ENCODE assay signal across 8 mouse cellular contexts in the genomic region with DNA sequence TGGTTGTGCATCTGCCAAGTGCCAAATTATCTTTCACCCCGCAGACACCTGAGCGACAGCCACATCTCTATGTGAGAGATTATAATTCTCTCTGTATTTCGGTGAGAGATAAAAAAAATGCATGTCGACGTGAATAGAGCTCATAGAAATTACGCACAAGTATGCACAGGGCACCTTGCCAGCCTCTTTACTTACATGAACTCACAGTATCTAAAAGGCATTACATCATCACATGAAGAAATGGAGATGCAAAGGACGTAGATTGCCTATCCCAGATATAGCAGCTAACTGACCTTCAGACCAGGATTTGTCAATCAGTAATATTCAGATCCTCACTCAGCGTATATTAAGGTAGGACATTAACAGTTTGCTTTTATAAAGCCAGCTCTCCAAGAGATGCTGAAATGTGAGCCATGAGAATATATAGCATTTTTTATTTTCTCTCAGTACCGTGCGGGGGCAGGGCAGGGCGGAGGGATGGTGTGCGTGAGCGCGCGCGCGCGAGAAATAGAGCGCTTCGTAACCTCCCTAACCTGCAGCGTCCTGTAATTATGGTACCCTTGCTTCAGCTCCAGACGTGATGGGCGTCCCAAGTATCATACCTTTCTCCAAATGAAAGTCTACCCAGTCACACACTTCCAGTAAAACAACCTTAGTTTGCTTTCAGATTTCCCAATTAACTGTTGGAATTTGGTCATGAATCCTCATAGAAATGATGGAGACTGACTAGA. TPM values are rescaled to one million over a fixed set of nuclear protein-coding genes. Genes with fewer than 3 reads are reported as not detected.
DNase-seq lines count a peak whose midpoint lies in the region; ATAC-seq and TF ChIP-seq lines count a peak whose summit lies in the region.

No protein-coding gene starts in this region.

- no peaks in the 10 kb centered on the region for H3K9me3 ChIP-seq in forebrain, embryonic 14.5 days (replicated peaks; ENCODE audit: control insufficient read depth, low read length)
- no peaks in the 10 kb centered on the region for H3K9me3 ChIP-seq in neural tube, embryonic 13.5 days

- no peak for TF ChIP-seq POLR2A in liver, adult 2 months (IDR thresholded peaks at IDR 0.05; ENCODE audit: extremely low read depth, insufficient read depth, low read length)

- no peak for TF ChIP-seq CTCF in liver, adult 2 months (IDR thresholded peaks at IDR 0.05; ENCODE audit: low read depth, low read length)

- H3K9ac ChIP-seq in liver, adult 2 months (ENCODE audit: low read depth, low read length) = no peak overlapping the region
- peak overlapping the region; percentile 76 for H3K9ac ChIP-seq in forebrain, embryonic 14.5 days (ENCODE audit: low read length)
- H3K9ac ChIP-seq in neural tube, embryonic 13.5 days = peak overlapping the region; percentile 78

- no peaks in the 10 kb centered on the region for H3K79me2 ChIP-seq in liver, adult 2 months (ENCODE audit: control insufficient read depth, insufficient read depth, low read length)

- H3K4me1 ChIP-seq in liver, adult 2 months (ENCODE audit: control insufficient read depth, insufficient read depth, low read length) = peaks cover 9% of the 10 kb centered on the region; the same call in 1 of the 2 replicates
- peaks cover 18% of the 10 kb centered on the region for H3K4me1 ChIP-seq in forebrain, embryonic 14.5 days (ENCODE audit: control insufficient read depth, insufficient read depth, low read length)
- peaks cover 55% of the 10 kb centered on the region for H3K4me1 ChIP-seq in neural tube, embryonic 13.5 days (replicated peaks)

- 0 out of 2 replicates have a peak, but pooled peaks have one; percentile 39 for ATAC-seq in cerebellum, adult (ENCODE audit: insufficient number of reproducible peaks, low FRiP score, low TSS enrichment)
- ATAC-seq in forebrain, embryonic 14.5 days = peak; percentile 68
- ATAC-seq in neural tube, embryonic 13.5 days (ENCODE audit: low read depth) = peak; percentile 74

- H3K4me3 ChIP-seq in liver, adult 2 months (ENCODE audit: insufficient read depth, low read depth, low read length) = peak overlapping the region; percentile 7; the same call in 1 of the 2 replicates
- H3K4me3 ChIP-seq in forebrain, embryonic 14.5 days (ENCODE audit: low read depth, low read length) = peak overlapping the region; percentile 61
- peak overlapping the region; percentile 64 for H3K4me3 ChIP-seq in neural tube, embryonic 13.5 days

- intact Hi-C loops in left cerebral cortex, postnatal 36 days (cut with DNase I) = no loop called here

- no peak overlapping the region for H3K27ac ChIP-seq in liver, adult 2 months (replicated peaks; ENCODE audit: insufficient read depth, low read depth, low read length)
- peak overlapping the region; percentile 98 for H3K27ac ChIP-seq in forebrain, embryonic 14.5 days (ENCODE audit: low read depth, low read length)
- peak overlapping the region; percentile 100 for H3K27ac ChIP-seq in neural tube, embryonic 13.5 days (replicated peaks)

- H3K36me3 ChIP-seq in liver, adult 2 months (ENCODE audit: control insufficient read depth, insufficient read depth, low read length) = no peaks in the 10 kb centered on the region
- H3K36me3 ChIP-seq in forebrain, embryonic 14.5 days (ENCODE audit: control insufficient read depth, insufficient read depth, low read length) = no peaks in the 10 kb centered on the region
- no peaks in the 10 kb centered on the region for H3K36me3 ChIP-seq in neural tube, embryonic 13.5 days

- WGBS in liver, adult 2 months = 23% methylated on average over 23 of the region's 23 CpGs
- 8% methylated on average over 23 of the region's 23 CpGs for WGBS in forebrain, embryonic 14.5 days
- WGBS in neural tube, embryonic 13.5 days = 13% methylated on average over 23 of the region's 23 CpGs

- DNase-seq in liver, adult 2 months (ENCODE audit: extremely low read depth, low read depth, low spot score) = no peak
- no peak for DNase-seq in liver
- DNase-seq in forebrain, embryonic 14.5 days (ENCODE audit: low spot score) = peak; percentile 86
- DNase-seq in left cerebral cortex, postnatal 36 days (ENCODE audit: low spot score in 2 of 2) = peak; percentile 64 to 65
- no peak for DNase-seq in urinary bladder, postnatal 4 days (ENCODE audit: low spot score in 2 of 2)
- no peak for DNase-seq in lung, adult 18-20 months

- H3K27me3 ChIP-seq in liver, adult 2 months (ENCODE audit: control insufficient read depth, insufficient read depth, low read length) = peaks cover 8% of the 10 kb centered on the region; the same call in 1 of the 2 replicates
- H3K27me3 ChIP-seq in forebrain, embryonic 14.5 days (replicated peaks; ENCODE audit: control insufficient read depth, insufficient read depth, low read length) = no peaks in the 10 kb centered on the region
- no peaks in the 10 kb centered on the region for H3K27me3 ChIP-seq in neural tube, embryonic 13.5 days

- peak overlapping the region; percentile 77 for H3K4me2 ChIP-seq in forebrain, embryonic 14.5 days (ENCODE audit: low read length)
- H3K4me2 ChIP-seq in neural tube, embryonic 13.5 days = peak overlapping the region; percentile 58

RNA-seq across cellular contexts. Expression of gene Hist3h2ba, which starts 0.8 kb away (rescaled TPM):
- total RNA-seq in liver, adult 2 months (2014; rRNA removed) = 0.37 and 1.1 TPM in 2 replicates
- not detected in 2 replicates for polyA plus RNA-seq in liver, adult 2 months (2012; rRNA removed)
- polyA plus RNA-seq in forebrain, embryonic 14.5 days (2014; fragmentation: Nextera tagmentation; extraction: Ambion mirVana) = 279 and 359 TPM in 2 replicates
- 100 to 1,000 TPM; 103 to 124 TPM for total RNA-seq in left cerebral cortex, postnatal 36 days (2021)
- 278 and 296 TPM in 2 replicates for polyA plus RNA-seq in neural tube, embryonic 13.5 days (2015; fragmentation: Nextera tagmentation; extraction: Ambion mirVana)

RNA-seq across cellular contexts. Expression of gene Hist3h2a, which starts 6.5 kb away (rescaled TPM):
- 7.8 and 8.1 TPM in 2 replicates for total RNA-seq in liver, adult 2 months (2014; rRNA removed)
- 2.0 and 2.7 TPM in 2 replicates for polyA plus RNA-seq in liver, adult 2 months (2012; rRNA removed)
- polyA plus RNA-seq in forebrain, embryonic 14.5 days (2014; fragmentation: Nextera tagmentation; extraction: Ambion mirVana) = 149 and 151 TPM in 2 replicates
- 10 to 100 TPM; 60.9 to 64.1 TPM for total RNA-seq in left cerebral cortex, postnatal 36 days (2021)
- polyA plus RNA-seq in neural tube, embryonic 13.5 days (2015; fragmentation: Nextera tagmentation; extraction: Ambion mirVana) = 124 and 126 TPM in 2 replicates

RNA-seq across cellular contexts. Expression of gene Trim17, which starts 6.5 kb away (rescaled TPM):
- under 0.01 TPM in 1 of 2 replicates, not detected in the other for total RNA-seq in liver, adult 2 months (2014; rRNA removed)
- 0.04 TPM in 2 replicates for polyA plus RNA-seq in liver, adult 2 months (2012; rRNA removed)
- 1.3 and 1.9 TPM in 2 replicates for polyA plus RNA-seq in forebrain, embryonic 14.5 days (2014; fragmentation: Nextera tagmentation; extraction: Ambion mirVana)
- total RNA-seq in left cerebral cortex, postnatal 36 days (2021) = 1 to 10 TPM; 4.8 to 5.7 TPM
- polyA plus RNA-seq in neural tube, embryonic 13.5 days (2015; fragmentation: Nextera tagmentation; extraction: Ambion mirVana) = 0.90 and 1.3 TPM in 2 replicates

RNA-seq across cellular contexts. Expression of gene Rnf187, which starts 9.2 kb away (rescaled TPM):
- total RNA-seq in liver, adult 2 months (2014; rRNA removed) = 63.7 and 78.6 TPM in 2 replicates
- 122 and 134 TPM in 2 replicates for polyA plus RNA-seq in liver, adult 2 months (2012; rRNA removed)
- 457 and 463 TPM in 2 replicates for polyA plus RNA-seq in forebrain, embryonic 14.5 days (2014; fragmentation: Nextera tagmentation; extraction: Ambion mirVana)
- 100 to 1,000 TPM; 450 to 542 TPM for total RNA-seq in left cerebral cortex, postnatal 36 days (2021)
- 576 and 601 TPM in 2 replicates for polyA plus RNA-seq in neural tube, embryonic 13.5 days (2015; fragmentation: Nextera tagmentation; extraction: Ambion mirVana)

RNA-seq across cellular contexts. Expression of gene Trim11, which starts 29.9 kb away (rescaled TPM):
- 12.4 and 13.4 TPM in 2 replicates for total RNA-seq in liver, adult 2 months (2014; rRNA removed)
- polyA plus RNA-seq in liver, adult 2 months (2012; rRNA removed) = 14.4 and 22.4 TPM in 2 replicates
- polyA plus RNA-seq in forebrain, embryonic 14.5 days (2014; fragmentation: Nextera tagmentation; extraction: Ambion mirVana) = 20.7 and 24.0 TPM in 2 replicates
- 10 to 100 TPM; 21.0 to 24.9 TPM for total RNA-seq in left cerebral cortex, postnatal 36 days (2021)
- polyA plus RNA-seq in neural tube, embryonic 13.5 days (2015; fragmentation: Nextera tagmentation; extraction: Ambion mirVana) = 19.7 and 20.2 TPM in 2 replicates

Comparison
In these comparisons a context has a peak if more than half of its experiments do, and no peak if none do; other contexts are left out.
1. DNase-seq: peak in forebrain, embryonic 14.5 days (single experiment) and left cerebral cortex, postnatal 36 days (2 of 2); none in liver, adult 2 months (single experiment), liver (single experiment), urinary bladder, postnatal 4 days (0 of 2) and lung, adult 18-20 months (0 of 2).
2. H3K4me3 ChIP-seq: peak in every context shown above with its lines; median percentile 64 in neural tube, embryonic 13.5 days; 61 in forebrain, embryonic 14.5 days; 7 in liver, adult 2 months.
3. RNA of gene Hist3h2ba, which starts 0.8 kb away (polyA plus RNA-seq): 279 to 359 TPM in forebrain, embryonic 14.5 days and 278 to 296 TPM in neural tube, embryonic 13.5 days; not detected in liver, adult 2 months; every median in the first group is over 100 times any median in the second.
4. RNA of gene Hist3h2a, which starts 6.5 kb away (polyA plus RNA-seq): 149 to 151 TPM in forebrain, embryonic 14.5 days and 124 to 126 TPM in neural tube, embryonic 13.5 days; 2.0 to 2.7 TPM in liver, adult 2 months; every median in the first group is over 10 times any median in the second.
5. Peak in every context shown above with its lines, with median percentiles within 50 percentile points of each other: ATAC-seq.